Comparison of ENCODE assay signal across 22 mouse cellular contexts in genomic region chr12:76566284-76566683, GRCm38 (mm10).
"Had no signal": no experiment of that assay in that cellular context is flagged by ENCODE, and none has a peak within 500 bp of the region (broad histone marks: within the 10 kb centered on the region; RNA-seq: fewer than 3 reads in every experiment).

No protein-coding gene starts in this region.

- H3K36me3 ChIP-seq: midbrain, embryonic 10.5 days; neural tube, embryonic 12.5 days; neural tube, embryonic 15.5 days had no signal

- H3K4me1 ChIP-seq: liver, embryonic 12.5 days; neural tube, embryonic 12.5 days; neural tube, embryonic 15.5 days had no signal

- H3K4me3 ChIP-seq: kidney, embryonic 15.5 days; liver, embryonic 12.5 days; liver, embryonic 15.5 days; lung, embryonic 15.5 days; megakaryocyte, embryonic 14.5 days; midbrain, embryonic 10.5 days; neural tube, embryonic 12.5 days; neural tube, embryonic 15.5 days had no signal

- H3K9me3 ChIP-seq: kidney, embryonic 15.5 days; liver, embryonic 12.5 days; liver, embryonic 15.5 days; lung, embryonic 15.5 days; midbrain, embryonic 10.5 days; neural tube, embryonic 12.5 days; neural tube, embryonic 15.5 days had no signal

- DNase-seq: kidney, adult 8-10 months; kidney, postnatal 10 days; kidney, postnatal 36 days; liver; lung, adult 18-20 months; lung, postnatal 10 days; lung, postnatal 36 days; midbrain, embryonic 14.5 days; retina, postnatal 1 day; right cerebral cortex, postnatal 4 days; thymus, adult 2 months; thymus, postnatal 14 days; thymus, postnatal 4 days had no signal

- H3K27me3 ChIP-seq: kidney, embryonic 15.5 days; liver, embryonic 15.5 days; lung, embryonic 15.5 days; neural tube, embryonic 12.5 days; neural tube, embryonic 15.5 days had no signal

- H3K9ac ChIP-seq: kidney, embryonic 15.5 days; liver, embryonic 12.5 days; liver, embryonic 15.5 days; lung, embryonic 15.5 days; neural tube, embryonic 12.5 days; neural tube, embryonic 15.5 days had no signal

- H3K4me2 ChIP-seq: kidney, embryonic 15.5 days; liver, embryonic 12.5 days; liver, embryonic 15.5 days; lung, embryonic 15.5 days; neural tube, embryonic 12.5 days; neural tube, embryonic 15.5 days had no signal

- ATAC-seq: liver, embryonic 12.5 days had no signal

- H3K27ac ChIP-seq: kidney, embryonic 15.5 days; liver, embryonic 12.5 days; liver, embryonic 15.5 days; lung, embryonic 15.5 days; midbrain, embryonic 10.5 days; neural tube, embryonic 12.5 days; neural tube, embryonic 15.5 days; stomach, postnatal 0 days had no signal
